Mouse (Mus musculus) layer of hippocampus, postnatal 14 days (tissue): Measurements from ENCODE around the gene Tbx6. TPM values are rescaled to one million over a fixed set of nuclear protein-coding genes. Genes with fewer than 3 reads are reported as not detected.
"Not testable (repeated sequence)": the region's sequence is repeated elsewhere in the genome, so short reads cannot be mapped to it uniquely, and the experiment has no call there.

Source experiments
- DNase-seq, 2 experiments: peaks; one replicate each; pipeline ENCODE4 v3.0.0; 2021 to 2022; ENCODE audit warnings: low spot score in 2 of 2, mixed read lengths in 1 of 2
- total RNA-seq, 2 experiments: library from RNA; stranded (reverse); gene quantifications; 2 replicates each; pipeline ENCODE4 v1.2.3; 2021

The Tbx6 gene
- total RNA-seq, 2 experiments from 2014 or later: 0.53 to 0.57 TPM

DNA sequence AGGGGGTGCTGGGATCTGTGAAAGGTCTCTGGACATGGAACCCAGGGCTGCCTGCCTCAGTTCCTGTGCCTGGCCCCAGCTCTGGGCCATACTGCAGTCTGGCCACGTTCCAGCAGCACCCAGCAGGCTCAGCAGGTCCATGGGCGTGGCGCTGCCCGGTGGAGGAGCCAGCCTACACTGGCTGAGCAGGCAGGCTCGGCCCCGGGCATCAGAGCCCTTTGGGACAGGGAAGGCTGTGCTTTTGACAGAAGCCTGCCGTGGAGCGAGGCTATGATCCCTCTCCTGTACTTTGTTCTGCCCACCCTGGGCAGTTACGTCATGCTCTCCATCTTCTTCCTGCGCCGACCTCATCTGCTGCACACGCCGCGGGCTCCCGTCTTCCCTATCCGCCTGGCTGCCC lies 15.1 kb upstream of the Tbx6 start, which contains the start of gene Gdpd3:
TSS of gene Gdpd3 (plus strand) at position 134 of the 400 bp plus-strand sequence.
- DNase-seq: no peak

- no peak for DNase-seq
These were observed 14.3 kb upstream of the Tbx6 start for GRCm38 (mm10) chr7:126767001-126767400.

- no peak for DNase-seq
These were observed 10.5 kb upstream of the Tbx6 start for GRCm38 (mm10) chr7:126770784-126771183.

DNA sequence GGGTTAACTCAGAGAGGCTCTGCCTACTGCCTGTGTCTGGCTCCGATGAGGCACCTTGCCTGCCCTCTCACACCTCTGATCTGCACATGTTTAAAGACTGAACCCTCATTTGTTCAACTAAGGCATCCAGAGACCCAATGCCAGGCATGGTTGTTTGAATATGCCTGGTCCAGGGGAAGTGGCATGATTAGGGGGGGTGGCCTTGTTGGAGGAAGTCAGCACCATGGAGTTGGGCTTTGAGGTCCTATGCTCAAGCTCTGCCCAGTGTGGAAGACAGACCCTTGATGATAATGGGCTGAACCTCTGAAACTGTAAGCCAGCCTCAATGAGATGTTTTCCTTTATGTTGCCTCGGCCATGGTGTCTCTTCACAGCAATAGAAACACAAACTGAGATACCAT lies 7.9 kb upstream of the Tbx6 start:
- no peak for DNase-seq

DNA sequence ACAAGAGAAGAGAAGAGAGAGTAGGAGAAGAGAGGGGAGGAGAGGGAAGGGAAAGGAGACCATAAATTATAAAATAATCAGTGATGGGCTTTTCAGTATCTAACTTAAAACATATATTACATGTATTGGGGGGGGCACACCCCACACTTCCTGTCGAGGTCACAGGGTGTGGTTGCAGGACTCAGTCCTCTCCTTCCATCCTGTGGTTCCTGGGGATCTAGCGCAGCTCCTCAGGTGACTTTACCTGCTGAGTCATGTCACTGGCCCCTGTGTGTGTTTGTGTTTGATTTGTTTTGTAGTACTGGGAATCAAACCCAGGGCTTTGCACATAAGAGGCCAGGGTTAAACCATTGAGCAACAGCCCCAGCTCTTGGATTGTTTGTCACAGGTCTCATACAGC lies 6.8 kb upstream of the Tbx6 start:
- DNase-seq: no peak

- DNase-seq: no peak
These were observed 5.9 kb upstream of the Tbx6 start for GRCm38 (mm10) chr7:126775185-126775977.

DNA sequence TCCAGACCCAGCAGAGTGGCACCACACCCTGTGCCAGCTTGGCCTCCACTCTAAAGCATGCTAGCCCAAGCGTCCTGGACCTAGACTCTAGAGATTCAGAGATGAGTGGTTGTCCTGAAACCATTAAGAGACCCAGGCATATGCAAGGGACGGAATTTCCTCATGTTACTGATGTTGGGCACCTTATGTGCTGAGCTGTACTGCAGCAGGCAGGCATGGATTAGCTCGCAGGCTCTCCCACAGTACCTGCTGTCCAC lies 5.4 kb upstream of the Tbx6 start:
- no peak for DNase-seq

DNA sequence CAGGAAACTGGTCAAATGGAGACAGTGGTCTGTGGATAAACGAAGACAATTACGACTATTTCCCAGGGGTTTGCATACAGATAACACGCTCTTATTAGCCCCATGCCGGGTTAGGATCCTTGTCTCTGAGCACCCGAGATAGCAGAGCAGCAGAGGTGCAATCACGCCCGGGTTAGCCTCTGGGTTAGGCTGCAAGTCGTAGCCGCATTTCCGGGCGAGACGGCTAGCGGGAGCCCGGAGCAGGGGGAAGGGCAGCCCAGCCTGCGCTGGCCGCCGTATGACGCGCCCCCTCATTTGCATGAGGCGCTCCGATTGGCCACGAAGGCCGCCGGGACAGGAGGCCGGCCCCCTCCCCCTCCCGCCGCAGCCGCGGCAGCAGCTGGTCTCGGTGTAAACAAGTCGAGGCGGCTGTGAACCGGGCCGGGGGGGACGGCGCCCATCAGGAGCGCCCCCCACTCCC lies 4.7 kb upstream of the Tbx6 start, which contains the start of gene Ypel3:
TSS of gene Ypel3 (plus strand) at position 358 of the 460 bp plus-strand sequence.
- peak; percentile 88 to 96 for DNase-seq

DNA sequence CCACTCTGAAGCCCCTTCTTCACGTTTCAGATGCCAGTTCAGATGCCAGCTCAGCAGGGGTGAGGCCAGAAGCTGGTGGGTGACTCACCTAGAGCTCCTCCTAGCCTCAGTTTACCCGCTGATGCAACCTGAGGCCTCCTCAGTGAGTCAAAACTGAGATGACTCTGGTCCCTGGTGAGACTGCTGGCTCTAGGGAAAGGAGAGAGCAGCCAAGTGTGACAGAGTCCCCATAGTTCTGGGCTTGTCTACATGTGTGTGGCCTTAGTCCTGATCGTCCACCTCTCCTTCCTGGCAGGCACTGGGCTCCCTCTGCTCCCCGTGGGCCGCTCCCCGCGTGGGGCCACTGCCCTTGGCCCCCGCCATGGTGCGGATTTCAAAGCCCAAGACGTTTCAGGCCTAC lies 3.8 kb upstream of the Tbx6 start:
- no peak for DNase-seq

GRCm38 (mm10) chr7:126778147-126778546 lies 3.1 kb upstream of the Tbx6 start:
- no peak for DNase-seq

DNA sequence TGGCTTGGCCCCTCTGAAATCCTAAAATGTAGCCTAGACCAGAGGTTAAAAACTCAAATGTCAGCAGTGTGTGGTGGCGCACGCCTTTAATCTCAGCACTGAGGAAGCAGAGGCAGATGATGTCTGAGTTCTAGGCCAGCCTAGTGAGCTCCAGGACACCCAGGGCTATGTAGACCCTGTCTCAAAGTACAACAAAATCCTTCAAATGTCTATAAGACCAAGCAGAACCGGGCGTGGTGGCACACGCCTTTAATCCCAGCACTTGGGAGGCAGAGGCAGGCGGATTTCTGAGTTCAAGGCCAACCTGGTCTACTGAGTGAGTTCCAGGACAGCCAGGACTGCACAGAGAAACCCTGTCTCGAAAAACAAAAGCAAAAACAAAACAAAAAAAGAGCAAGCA lies 2.2 kb upstream of the Tbx6 start:
- not testable (repeated sequence) for DNase-seq

- peak; percentile 85 to 91 for DNase-seq
These were observed 1.0 kb upstream of the Tbx6 start for GRCm38 (mm10) chr7:126779983-126780970.

- DNase-seq: no peak
These were observed 533 bp downstream of the Tbx6 start for GRCm38 (mm10) chr7:126781661-126782370.

- DNase-seq: no peak
These were observed 1.4 kb downstream of the Tbx6 start for GRCm38 (mm10) chr7:126782693-126783092.

GRCm38 (mm10) chr7:126784469-126784868 lies 3.2 kb downstream of the Tbx6 start:
- DNase-seq: no peak

DNA sequence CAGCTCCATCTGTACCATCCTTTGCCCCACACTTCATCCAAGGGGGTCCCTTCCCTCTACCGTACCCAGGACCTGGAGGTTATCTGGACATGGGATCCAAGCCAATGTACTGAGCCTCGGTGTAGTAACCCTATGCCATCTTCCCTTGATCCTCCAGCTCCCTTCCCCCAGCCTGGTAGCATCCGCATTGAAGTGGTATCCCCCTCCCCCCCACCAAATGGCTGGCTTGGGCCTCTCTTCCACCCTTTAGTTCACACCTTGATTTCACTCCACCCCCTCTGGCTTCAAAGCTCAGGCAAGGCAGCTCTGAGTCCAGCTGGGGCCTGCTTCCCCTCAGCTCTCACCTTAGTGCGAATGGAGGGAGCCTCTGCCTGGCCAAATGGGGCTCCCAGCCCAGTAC lies 3.8 kb downstream of the Tbx6 start:
- no peak for DNase-seq

- DNase-seq: no peak
These were observed 4.9 kb downstream of the Tbx6 start for GRCm38 (mm10) chr7:126786142-126786541.

DNA sequence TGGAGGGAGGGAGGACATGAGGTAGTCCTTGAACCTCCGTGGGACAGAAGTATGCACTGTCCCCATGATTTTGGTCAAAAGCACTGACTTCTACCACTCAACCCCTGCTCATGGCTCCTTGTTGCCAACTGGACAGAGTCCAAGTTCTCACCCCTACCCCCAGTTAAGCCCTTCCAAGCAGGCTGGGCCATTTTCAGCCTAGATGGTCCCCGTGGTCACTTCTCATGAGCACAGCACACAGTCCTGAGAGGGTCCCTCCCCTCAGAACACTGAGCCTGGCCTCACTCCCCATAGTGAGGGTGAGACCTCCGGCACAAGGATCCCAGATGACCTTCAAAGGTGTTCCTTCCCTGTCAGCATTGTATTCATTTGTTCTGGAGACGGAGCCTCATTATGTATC lies 7.9 kb downstream of the Tbx6 start:
- no peak for DNase-seq

DNA sequence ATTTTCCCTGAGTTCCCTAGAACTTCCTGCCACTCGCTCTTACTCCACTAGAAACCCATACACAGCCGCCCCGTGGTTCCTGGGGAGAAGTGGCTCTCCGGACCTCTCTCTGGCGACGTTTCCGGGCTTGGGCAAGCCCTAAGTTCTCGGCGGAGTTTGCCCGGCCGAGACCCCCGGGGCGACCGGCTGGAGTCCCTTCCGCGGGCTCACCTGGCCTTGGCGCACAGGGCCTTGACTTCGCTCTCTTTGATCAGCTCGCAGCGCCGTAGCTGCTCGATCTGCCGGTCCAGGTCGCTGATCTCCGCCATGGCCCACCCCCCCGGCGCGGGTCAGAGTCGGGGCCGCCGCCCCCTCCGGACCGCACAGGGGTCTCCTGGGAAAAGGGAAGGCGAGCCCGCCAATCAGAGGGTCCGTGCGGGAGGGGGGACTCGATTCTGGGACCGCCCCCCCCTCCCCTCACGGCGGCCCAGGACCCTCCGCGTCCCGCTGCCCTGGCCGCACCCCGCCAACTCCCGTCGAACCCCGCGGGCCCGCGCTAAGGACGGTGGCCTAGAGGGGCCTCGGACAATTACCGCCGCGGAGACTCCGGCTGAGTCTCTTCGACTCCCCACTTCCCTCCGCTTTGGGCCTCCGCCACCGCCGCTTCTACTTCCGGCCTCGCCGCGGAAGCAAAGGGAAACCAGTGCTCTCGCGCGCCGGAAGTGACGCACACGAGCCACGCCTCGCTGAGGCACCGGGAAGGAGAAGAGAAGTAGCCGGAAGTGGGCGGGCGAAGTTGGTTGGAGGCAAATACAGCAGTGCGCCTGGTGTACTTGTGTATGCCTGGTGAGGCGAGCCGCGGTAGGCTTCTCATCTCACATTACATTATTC lies 10.8 kb downstream of the Tbx6 start, which contains the start of gene Ppp4c:
TSS of gene Ppp4c (minus strand) at position 646 of the 870 bp plus-strand sequence.
- peak; percentile 93 to 97 for DNase-seq

GRCm38 (mm10) chr7:126792721-126793443 lies 11.6 kb downstream of the Tbx6 start:
- no peak for DNase-seq
